Mouse (Mus musculus) CH12.LX (cell line): ENCODE results near the gene Adprh. TPM values are rescaled to one million over a fixed set of nuclear protein-coding genes. Genes with fewer than 3 reads are reported as not detected.
A peak's percentile ranks its signal among the peaks of the same experiment; 100 is the strongest.

Experiments
- DNase-seq: peaks from one replicate; pipeline ENCODE4 v3.0.0-alpha.2; 2013; ENCODE audit errors: extremely low read depth
- H3K27ac ChIP-seq: 2 replicates; pipeline ENCODE4 v1.5.1; 2012; ENCODE audit warnings: low read depth, mild to moderate bottlenecking, control low read depth, moderate library complexity; ENCODE audit not compliant: insufficient read depth
- H3K27me3 ChIP-seq: replicated peaks from 2 replicates; pipeline ENCODE3; 2012; ENCODE audit warnings: inconsistent platforms
- H3K36me3 ChIP-seq, 2 experiments: replicated peaks in 1 of 2; 2 replicates each; pipeline versions ENCODE3 to v1.6.1; 2012; ENCODE audit warnings: inconsistent platforms in 1 of 2, low read length in 1 of 2, mild to moderate bottlenecking in 1 of 2, mixed read lengths in 1 of 2, moderate library complexity in 1 of 2; ENCODE audit not compliant: control insufficient read depth in 1 of 2, insufficient read depth in 1 of 2
- H3K4me1 ChIP-seq, 2 experiments: 2 replicates each; pipeline ENCODE4 v1.6.1; 2012; ENCODE audit warnings: inconsistent platforms in 1 of 2, moderate library complexity in 1 of 2; ENCODE audit not compliant: insufficient read depth in 2 of 2, control insufficient read depth in 1 of 2
- H3K4me2 ChIP-seq: 2 replicates; pipeline ENCODE4 v1.6.1; 2012; ENCODE audit warnings: low read depth, mild to moderate bottlenecking, control low read depth; ENCODE audit not compliant: poor library complexity, insufficient read depth, severe bottlenecking
- H3K4me3 ChIP-seq, 3 experiments: fragments of 150-350 bp in 1 of 3; sonication (generic) in 1 of 3; replicated peaks in 1 of 3; 2 replicates each; pipeline versions ENCODE3 to v1.5.1; 2011 to 2012; ENCODE audit warnings: low read depth in 2 of 3, low read length in 2 of 3, mild to moderate bottlenecking in 2 of 3, moderate library complexity in 2 of 3, control low read depth in 1 of 3, improper control_type of control experiment in 1 of 3, inconsistent platforms in 1 of 3, mixed read lengths in 1 of 3; ENCODE audit not compliant: poor library complexity in 1 of 3
- H3K79me2 ChIP-seq: replicated peaks from 2 replicates; pipeline ENCODE4 v1.6.1; 2012; ENCODE audit warnings: mild to moderate bottlenecking, moderate library complexity; ENCODE audit not compliant: control insufficient read depth, poor library complexity, insufficient read depth, severe bottlenecking; ENCODE audit errors: extremely low read depth
- H3K9ac ChIP-seq: 2 replicates; pipeline ENCODE4 v1.6.1; 2012; ENCODE audit warnings: low read depth, mild to moderate bottlenecking, control low read depth, moderate library complexity; ENCODE audit not compliant: insufficient read depth
- H3K9me3 ChIP-seq: replicated peaks from 2 replicates; pipeline ENCODE3; 2012; ENCODE audit warnings: low read length, inconsistent platforms, mixed read lengths
- CHD1 ChIP-seq: IDR thresholded peaks from 2 replicates; pipeline ENCODE4 v1.6.1; 2012; ENCODE audit warnings: low read depth, low read length, improper control_type of control experiment, inconsistent platforms
- CHD2 ChIP-seq: IDR thresholded peaks from 2 replicates; pipeline ENCODE4 v1.6.1; 2011; ENCODE audit warnings: low read length, improper control_type of control experiment
- CTCF ChIP-seq, 2 experiments: IDR thresholded peaks in 1 of 2; conservative IDR thresholded peaks in 1 of 2; 2 replicates each; pipeline ENCODE4 v1.5.1; 2011 to 2012; ENCODE audit warnings: low read depth in 2 of 2, low read length in 2 of 2, improper control_type of control experiment in 1 of 2, inconsistent platforms in 1 of 2, mild to moderate bottlenecking in 1 of 2, moderate library complexity in 1 of 2
- EP300 ChIP-seq: IDR thresholded peaks from 2 replicates; pipeline ENCODE4 v1.6.1; 2011; ENCODE audit warnings: low read length, improper control_type of control experiment
- ETS1 ChIP-seq: conservative IDR thresholded peaks from 2 replicates; pipeline ENCODE4 v1.6.1; 2012; ENCODE audit warnings: low read depth, mild to moderate bottlenecking, inconsistent platforms, low read length, improper control_type of control experiment, moderate library complexity
- HCFC1 ChIP-seq: IDR thresholded peaks from 2 replicates; pipeline ENCODE4 v1.6.1; 2012; ENCODE audit warnings: low read depth, mild to moderate bottlenecking, inconsistent platforms, low read length, improper control_type of control experiment
- JUND ChIP-seq: conservative IDR thresholded peaks from 2 replicates; pipeline ENCODE4 v1.6.1; 2011; ENCODE audit warnings: low read depth, low read length, improper control_type of control experiment
- MAFK ChIP-seq: IDR thresholded peaks from 2 replicates; pipeline ENCODE4 v1.6.1; 2011; ENCODE audit warnings: low read length, improper control_type of control experiment; ENCODE audit not compliant: insufficient replicate concordance
- MAX ChIP-seq: IDR thresholded peaks from 2 replicates; pipeline ENCODE4 v1.6.1; 2011; ENCODE audit warnings: low read length, improper control_type of control experiment
- MAZ ChIP-seq: IDR thresholded peaks from 2 replicates; pipeline ENCODE4 v1.6.1; 2012; ENCODE audit warnings: low read depth, mild to moderate bottlenecking, inconsistent platforms, low read length, improper control_type of control experiment, moderate library complexity
- MEF2A ChIP-seq: IDR thresholded peaks from 2 replicates; pipeline ENCODE4 v1.6.1; 2014; ENCODE audit warnings: low read depth, mild to moderate bottlenecking, inconsistent platforms, low read length, improper control_type of control experiment, borderline replicate concordance
- NELFE ChIP-seq: IDR thresholded peaks from 2 replicates; pipeline ENCODE4 v1.6.1; 2011; ENCODE audit warnings: low read depth, low read length, improper control_type of control experiment
- NRF1 ChIP-seq: IDR thresholded peaks from 2 replicates; pipeline ENCODE4 v1.6.1; 2014; ENCODE audit warnings: low read depth, mild to moderate bottlenecking, inconsistent platforms, low read length, improper control_type of control experiment, moderate library complexity
- PAX5 ChIP-seq: IDR thresholded peaks from 2 replicates; pipeline ENCODE4 v1.6.1; 2012; ENCODE audit warnings: low read length, inconsistent platforms, mixed read lengths
- POLR2A ChIP-seq: IDR thresholded peaks from 2 replicates; pipeline ENCODE4 v1.6.1; 2011; ENCODE audit warnings: low read depth, mild to moderate bottlenecking, improper control_type of control experiment, low read length
- POLR2AphosphoS2 ChIP-seq: IDR thresholded peaks from 2 replicates; pipeline ENCODE4 v1.6.1; 2011; ENCODE audit warnings: low read depth, low read length, improper control_type of control experiment
- RAD21 ChIP-seq: IDR thresholded peaks from 2 replicates; pipeline ENCODE4 v1.6.1; 2011; ENCODE audit warnings: low read depth, mild to moderate bottlenecking, low read length, improper control_type of control experiment, moderate library complexity
- SIN3A ChIP-seq: IDR thresholded peaks from 2 replicates; pipeline ENCODE4 v1.6.1; 2012; ENCODE audit warnings: low read length, improper control_type of control experiment, inconsistent platforms
- SMC3 ChIP-seq: IDR thresholded peaks from 2 replicates; pipeline ENCODE4 v1.6.1; 2011; ENCODE audit warnings: low read depth, low read length, improper control_type of control experiment
- TBP ChIP-seq: conservative IDR thresholded peaks from 2 replicates; pipeline ENCODE4 v1.6.1; 2011; ENCODE audit warnings: low read depth, low read length, improper control_type of control experiment
- UBTF ChIP-seq: IDR thresholded peaks from 2 replicates; pipeline ENCODE4 v1.6.1; 2012; ENCODE audit warnings: low read depth, mild to moderate bottlenecking, inconsistent platforms, low read length, improper control_type of control experiment, moderate library complexity
- ZKSCAN1 ChIP-seq: IDR thresholded peaks from 2 replicates; pipeline ENCODE4 v1.6.1; 2012; ENCODE audit warnings: low read depth, inconsistent platforms, low read length, improper control_type of control experiment, borderline replicate concordance
- ZMIZ1 ChIP-seq: IDR thresholded peaks from 2 replicates; pipeline ENCODE4 v1.6.1; 2012; ENCODE audit warnings: low read depth, mild to moderate bottlenecking, inconsistent platforms, low read length, improper control_type of control experiment
- dilution Hi-C: fragments of 300-500 bp; cut with MboI; formaldehyde crosslinking; loops from 2 replicates; pipeline ENCODE4 v1.14.3; 2020; ENCODE audit warnings: low sequenced_read_pairs; ENCODE audit not compliant: extremely low pct_unique_long_range_greater_than_20kb, extremely low pct_ligation_motif_present
- in situ Hi-C: fragments of 300-500 bp; cut with MboI; formaldehyde crosslinking; loops from 3 replicates; pipeline ENCODE4 v1.14.3; 2019; ENCODE audit warnings: low sequenced_read_pairs, low pct_ligation_motif_present, low pct_unique_long_range_greater_than_20kb, mixed read lengths
- polyA plus RNA-seq: library from polyadenylated mRNA; unstranded; fragments of >175 nt; gene quantifications from 2 replicates; pipeline ENCODE4 v1.2.1, GENCODE M21; 2012; ENCODE audit warnings: low read depth; ENCODE audit not compliant: insufficient read length
- total RNA-seq, 2 experiments: library from RNA; depleted of rRNA; stranded (reverse); fragments of 300-350 nt in 1 of 2; fragments of >200 nt in 1 of 2; gene quantifications; 2 replicates each; pipeline ENCODE4 v1.2.3; 2012 to 2014

Adprh gene
- total and polyA plus RNA-seq, 3 experiments, result 45.3 to 82.9 (median 67.7) TPM

DNA sequence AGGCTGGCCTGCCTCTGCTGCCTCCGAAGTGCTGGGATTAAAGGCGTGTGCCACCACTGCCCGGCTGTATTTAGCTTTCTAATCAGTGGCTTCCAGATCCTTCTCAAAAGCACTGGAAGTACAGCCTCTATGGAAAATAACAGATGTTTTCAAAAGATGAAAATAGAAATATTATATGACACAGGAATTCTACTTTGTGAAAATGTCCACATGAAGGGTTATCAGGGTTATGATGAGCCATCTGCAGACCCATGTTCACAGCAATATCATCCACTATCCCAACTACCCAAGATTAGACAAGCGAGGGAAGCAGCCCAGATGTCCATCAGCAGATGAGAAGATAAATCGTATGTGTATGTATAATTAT is 20.0 kb upstream of the Adprh start:
- no peak overlapping the region for H3K27ac ChIP-seq
- H3K4me1 ChIP-seq, result peaks cover 27 to 92% of the 10 kb centered on the region in 2 experiments
- no peaks in the 10 kb centered on the region for H3K9me3 ChIP-seq
- in situ Hi-C loops, result no loop called here
- no peak overlapping the region for H3K4me3 ChIP-seq
- dilution Hi-C loops, result no loop called here
- no peak for TF ChIP-seq POLR2AphosphoS2
- TF ChIP-seq MAZ, result no peak
- TF ChIP-seq JUND, result no peak
- H3K9ac ChIP-seq, result no peak overlapping the region
- DNase-seq, result no peak
- no peaks in the 10 kb centered on the region for H3K27me3 ChIP-seq
- peaks cover 77 to 89% of the 10 kb centered on the region in 2 experiments for H3K36me3 ChIP-seq
- H3K79me2 ChIP-seq, result peaks cover 89% of the 10 kb centered on the region
- no peak overlapping the region for H3K4me2 ChIP-seq

DNA sequence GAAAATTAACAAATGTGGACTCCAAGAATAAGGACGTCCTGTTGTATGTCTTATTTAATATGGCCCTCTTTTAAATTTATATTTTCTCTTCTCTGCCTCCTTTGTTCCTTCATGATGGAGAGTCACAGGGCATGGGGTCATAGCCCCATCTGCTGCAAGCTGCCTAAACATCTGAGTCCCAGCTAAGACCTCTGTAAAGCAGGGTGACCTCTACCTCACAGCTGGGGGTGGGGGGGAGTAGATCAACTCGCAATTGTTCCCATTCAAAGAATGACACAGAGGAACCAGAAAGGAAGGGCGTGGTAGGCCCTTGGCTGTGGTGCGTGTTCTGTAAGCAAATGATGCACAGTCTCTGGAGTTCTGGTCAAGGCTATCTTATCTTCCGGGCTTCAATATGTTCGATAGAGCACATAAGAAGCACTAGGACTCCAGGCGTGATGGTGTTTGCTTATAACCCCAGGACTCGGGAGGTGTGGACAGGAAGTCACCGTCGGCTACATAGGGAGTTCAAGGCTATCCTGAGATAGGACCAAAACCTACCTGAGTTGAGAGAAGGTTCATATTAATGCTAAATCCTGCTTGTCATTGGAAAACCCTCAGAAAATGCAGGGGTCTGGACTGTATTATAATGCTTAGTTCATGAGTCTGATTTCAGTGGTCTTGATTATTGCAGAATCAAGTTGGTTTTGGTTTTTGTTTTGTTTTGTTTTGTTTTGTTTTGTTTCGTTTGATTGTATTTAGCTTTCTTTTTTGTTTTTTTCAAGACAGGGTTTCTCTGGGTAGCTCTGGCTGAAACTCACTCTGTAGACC is 19.4 kb upstream of the Adprh start:
- Histone ChIP-seq H3K36me3 (peaks cover 72 to 90% of the 10 kb centered on the region in 2 experiments), H3K79me2 (peaks cover 89% of the 10 kb centered on the region), H3K4me3 (no peak overlapping the region), H3K27ac (no peak overlapping the region; the same call in 1 of the 2 replicates), H3K9ac (no peak overlapping the region), H3K4me2 (no peak overlapping the region), H3K4me1 (peaks cover 22 to 93% of the 10 kb centered on the region in 2 experiments), H3K9me3 (no peaks in the 10 kb centered on the region), H3K27me3 (no peaks in the 10 kb centered on the region)
- dilution Hi-C loops (no loop called here), in situ Hi-C loops (no loop called here)
- TF ChIP-seq NELFE, result no peak
- TF ChIP-seq SMC3, result peak; percentile 58
- TF ChIP-seq CTCF (conservative IDR thresholded peaks at IDR 0.05 in 1 of 2, IDR thresholded peaks at IDR 0.05 in 1 of 2; ENCODE audit: low read depth in 2 of 2, low read length in 2 of 2), result peak in 1 of 2 experiments; percentile 52; a peak in 2 of 4 replicates
- TF ChIP-seq POLR2A, result peak; percentile 40; the same call in 1 of the 2 replicates
- TF ChIP-seq RAD21, result peak; percentile 48
- TF ChIP-seq MAFK, result no peak
- no peak for DNase-seq

DNA sequence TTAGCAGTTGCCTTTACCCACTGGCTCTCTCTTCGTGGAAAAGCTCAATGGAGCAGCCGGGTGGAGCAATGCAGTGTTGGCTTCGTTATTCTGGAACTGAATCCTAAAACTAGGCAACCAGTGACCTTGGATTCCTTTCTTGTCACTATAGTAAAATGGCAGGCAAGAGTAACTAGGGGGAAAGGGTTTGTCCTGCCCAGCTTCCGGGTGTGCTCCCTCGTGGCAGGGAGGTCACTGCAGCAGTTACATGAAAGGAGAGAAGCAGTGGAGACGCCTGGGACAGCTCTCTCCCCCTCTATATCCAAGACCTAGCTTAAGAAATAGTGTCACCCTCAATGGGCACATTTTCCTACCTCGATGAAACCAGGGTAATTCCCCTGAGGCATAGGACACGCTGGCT is 16.9 kb upstream of the Adprh start:
- no peaks in the 10 kb centered on the region for H3K9me3 ChIP-seq
- dilution Hi-C loops, result no loop called here
- H3K4me1 ChIP-seq, result peaks cover 29 to 95% of the 10 kb centered on the region in 2 experiments
- peak overlapping the region; percentile 20; the same call in 1 of the 2 replicates for H3K27ac ChIP-seq
- in situ Hi-C loops, result no loop called here
- no peaks in the 10 kb centered on the region for H3K27me3 ChIP-seq
- H3K4me2 ChIP-seq, result peak overlapping the region; percentile 52
- no peak overlapping the region for H3K4me3 ChIP-seq
- H3K79me2 ChIP-seq, result peaks cover 100% of the 10 kb centered on the region
- DNase-seq, result no peak
- H3K36me3 ChIP-seq, result peaks cover 70 to 93% of the 10 kb centered on the region in 2 experiments
- 0 out of 2 replicates have a peak overlapping the region, but pooled peaks have one; percentile 11 for H3K9ac ChIP-seq
- TF ChIP-seq CTCF (conservative IDR thresholded peaks at IDR 0.05 in 1 of 2, IDR thresholded peaks at IDR 0.05 in 1 of 2; ENCODE audit: low read depth in 2 of 2, low read length in 2 of 2) (no peak), PAX5 (no peak), MAX (peak; percentile 40; the same call in 1 of the 2 replicates), NRF1 (no peak), MEF2A (no peak), UBTF (no peak), EP300 (0 out of 2 replicates have a peak, but pooled peaks have one; percentile 20), POLR2AphosphoS2 (no peak; the same call in 1 of the 2 replicates), SIN3A (no peak), TBP (no peak), POLR2A (no peak), ETS1 (no peak), ZMIZ1 (peak; percentile 59; the same call in 1 of the 2 replicates), RAD21 (no peak), MAZ (0 out of 2 replicates have a peak, but pooled peaks have one; percentile 15), HCFC1 (no peak), CHD1 (no peak), NELFE (no peak), ZKSCAN1 (no peak), JUND (no peak), CHD2 (0 out of 2 replicates have a peak, but pooled peaks have one; percentile 25)
